Mouse (Mus musculus) mature B cell (primary cell): ENCODE results near the gene Olfr601.
"Not testable (repeated sequence)": the region's sequence is repeated elsewhere in the genome, so short reads cannot be mapped to it uniquely, and the experiment has no call there.

Experiments
- in situ Hi-C: fragments of 300-500 bp; cut with MboI; formaldehyde crosslinking; loops from 2 replicates; pipeline ENCODE4 v1.14.3; 2019

The Olfr601 gene

DNA sequence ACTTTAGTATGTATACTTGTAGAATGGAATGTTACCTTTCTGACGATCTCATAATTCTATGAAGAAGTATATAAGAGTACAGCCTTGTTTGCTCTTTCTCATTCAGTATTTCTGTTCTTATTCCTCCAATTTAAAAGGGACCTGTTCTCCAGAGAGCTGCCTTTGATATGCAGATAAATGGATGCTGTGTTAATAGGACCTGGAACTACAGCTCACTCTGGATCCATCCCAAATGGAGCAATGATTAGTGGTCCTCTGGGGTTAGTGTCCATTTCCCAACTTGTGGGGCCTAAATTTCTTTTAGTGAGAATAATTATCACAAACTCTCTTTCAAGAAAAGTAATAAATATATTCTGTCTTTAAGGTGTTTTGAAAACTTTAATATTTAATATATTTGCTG lies at the start of gene Olfr601:
Gene Olfr601 (minus strand): TSS at position 101 of the 400 bp plus-strand sequence.
- in situ Hi-C loops: no loop called here

DNA sequence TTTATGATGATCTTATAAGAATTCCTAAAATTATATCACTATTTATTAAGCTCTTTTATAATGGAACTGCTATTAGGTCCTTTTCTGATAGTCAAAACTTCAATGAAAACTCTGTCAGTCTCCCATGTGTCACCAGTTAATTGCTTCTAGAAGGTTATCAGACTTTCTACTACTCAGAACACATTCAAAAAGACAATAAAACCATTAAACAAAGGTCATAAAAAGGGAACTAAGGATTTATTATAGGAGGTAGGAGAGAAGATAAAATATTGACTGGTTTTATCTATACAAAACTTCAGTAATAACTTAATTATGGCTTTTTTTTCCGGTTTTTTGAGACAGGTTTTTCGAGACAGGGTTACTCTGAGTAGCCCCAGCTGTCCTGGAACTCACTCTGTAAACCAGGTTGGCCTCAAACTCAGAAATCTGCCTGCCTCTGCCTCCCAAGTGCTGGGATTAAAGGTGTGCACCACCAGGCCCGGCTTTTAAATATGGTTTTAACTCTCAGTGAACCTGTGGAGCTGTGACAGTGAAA lies 44.1 kb upstream of the Olfr601 start:
- in situ Hi-C loops: not testable (repeated sequence)

DNA sequence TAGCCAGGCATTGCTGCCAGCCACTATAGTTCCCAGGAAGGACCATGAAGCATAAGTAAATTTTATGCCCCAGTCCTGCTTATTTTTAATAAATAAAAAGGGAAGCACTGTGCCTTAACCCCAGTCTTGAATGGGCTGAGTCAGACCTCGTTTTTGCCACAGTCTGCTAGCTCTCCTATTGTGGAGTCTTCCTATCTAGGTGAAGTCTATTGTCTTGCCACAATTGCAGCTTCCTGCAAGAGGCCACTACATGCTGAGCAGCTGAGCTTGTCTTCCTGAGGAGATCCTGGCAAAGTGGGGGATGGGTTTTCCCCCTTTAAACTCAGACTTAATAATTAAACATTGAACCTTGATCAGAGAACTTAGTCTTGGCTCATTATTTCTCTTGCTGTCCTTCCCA lies 36.5 kb upstream of the Olfr601 start:
- in situ Hi-C loops: no loop called here

GRCm38 (mm10) chr7:103397758-103398157 lies 35.3 kb upstream of the Olfr601 start:
- in situ Hi-C loops: no loop called here

GRCm38 (mm10) chr7:103386077-103386476 lies 23.6 kb upstream of the Olfr601 start, which contains the start of gene Olfr603:
Gene Olfr603 (minus strand): TSS chr7:103386177.
- in situ Hi-C loops: no loop called here

DNA sequence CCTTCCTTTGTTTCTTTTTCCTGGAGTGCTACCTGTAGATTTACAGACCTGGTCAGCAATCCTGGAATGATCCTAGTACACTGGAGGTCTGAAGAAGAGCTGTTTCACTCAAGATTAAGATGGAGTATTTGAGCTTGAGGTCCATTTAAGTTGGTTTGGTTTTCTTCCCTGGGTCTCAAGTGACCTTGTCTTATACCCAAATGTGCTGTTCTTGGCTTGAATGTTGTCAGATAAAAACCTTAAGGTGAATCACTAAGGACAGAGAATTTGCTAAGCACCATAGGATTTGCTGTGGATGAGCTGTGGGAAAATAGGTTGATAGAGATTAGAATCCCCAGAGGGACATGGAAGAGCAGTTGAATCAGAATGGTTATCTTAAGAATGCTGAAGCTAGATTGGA lies 12.9 kb downstream of the Olfr601 start, which contains the start of gene Olfr600:
Gene Olfr600 (minus strand): TSS at position 101 of the 400 bp plus-strand sequence.
- in situ Hi-C loops: no loop called here

DNA sequence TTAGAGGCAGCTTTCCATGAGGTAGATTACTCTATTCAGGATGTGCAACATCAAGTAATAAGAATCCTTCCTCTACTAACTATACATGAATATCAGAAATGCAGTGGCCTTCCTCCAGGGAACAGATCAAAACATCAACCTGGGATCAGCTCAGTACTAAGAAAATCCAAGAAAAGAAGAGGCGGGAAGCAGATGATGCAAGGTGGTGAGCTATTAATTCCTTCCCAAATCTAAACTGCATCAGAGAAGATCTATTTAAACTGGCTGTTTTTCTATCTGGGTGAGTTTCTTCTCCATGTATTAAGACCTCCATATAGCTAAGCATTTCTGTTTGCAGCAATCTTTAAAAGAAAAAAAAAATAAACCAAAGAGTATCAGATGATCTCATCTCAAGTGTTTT lies 26.8 kb downstream of the Olfr601 start, which contains the start of gene Olfr599:
Gene Olfr599 (plus strand): TSS at position 301 of the 400 bp plus-strand sequence.
- in situ Hi-C loops: no loop called here

GRCm38 (mm10) chr7:103323268-103323667 lies 39.2 kb downstream of the Olfr601 start, which contains the start of gene Olfr598:
Gene Olfr598 (plus strand): TSS chr7:103323568.
- in situ Hi-C loops: no loop called here

- in situ Hi-C loops: not testable (repeated sequence)
Observed at GRCm38 (mm10) chr7:103316015-103316414, 46.4 kb downstream of the Olfr601 start, which contains the start of gene Olfr597. Gene Olfr597 (plus strand): TSS chr7:103316315.
